In genomic region chr8:92771856-92772650, GRCm38 (mm10) we compare ENCODE assay signal across 9 mouse cellular contexts. TPM values are rescaled to one million over a fixed set of nuclear protein-coding genes. Genes with fewer than 3 reads are reported as not detected.
DNase-seq lines count a peak whose midpoint lies in the region; ATAC-seq and TF ChIP-seq lines count a peak whose summit lies in the region.
"Had no signal": no experiment of that assay in that cellular context is flagged by ENCODE, and none has a peak within 500 bp of the region (broad histone marks: within the 10 kb centered on the region; RNA-seq: fewer than 3 reads in every experiment).

No protein-coding gene starts in this region.

- H3K4me1 ChIP-seq in forebrain, embryonic 15.5 days, result peaks cover 5% of the 10 kb centered on the region; the same call in 1 of the 2 replicates
- H3K4me1 ChIP-seq in forebrain, embryonic 12.5 days, result peaks cover 4% of the 10 kb centered on the region; the same call in 1 of the 2 replicates
- peaks cover 1% of the 10 kb centered on the region for H3K4me1 ChIP-seq in ES-Bruce4 (ENCODE audit: control insufficient read depth, insufficient read depth, low read length)
- H3K4me1 ChIP-seq in lung, embryonic 15.5 days, result no peaks in the 10 kb centered on the region

- H3K9ac ChIP-seq in forebrain, embryonic 15.5 days (replicated peaks), result no peak overlapping the region
- H3K9ac ChIP-seq in forebrain, embryonic 12.5 days, result no peak overlapping the region
- H3K9ac ChIP-seq in ES-Bruce4 (ENCODE audit: low read depth, poor library complexity, severe bottlenecking), result peak overlapping the region; percentile 67; the same call in 1 of the 2 replicates
- H3K9ac ChIP-seq in lung, embryonic 15.5 days, result no peak overlapping the region

- no peak overlapping the region for H3K27ac ChIP-seq in forebrain, embryonic 15.5 days (replicated peaks)
- H3K27ac ChIP-seq in forebrain, embryonic 12.5 days, result no peak overlapping the region
- H3K27ac ChIP-seq in ES-Bruce4 (ENCODE audit: insufficient read depth, low read length), result peak overlapping the region; percentile 83
- H3K27ac ChIP-seq in lung, embryonic 15.5 days, result no peak overlapping the region

- H3K9me3 ChIP-seq in forebrain, embryonic 15.5 days, result no peaks in the 10 kb centered on the region
- H3K9me3 ChIP-seq in forebrain, embryonic 12.5 days, result no peaks in the 10 kb centered on the region
- no peaks in the 10 kb centered on the region for H3K9me3 ChIP-seq in ES-Bruce4 (replicated peaks; ENCODE audit: control insufficient read depth, insufficient read depth, low read length, poor library complexity, severe bottlenecking)
- no peaks in the 10 kb centered on the region for H3K9me3 ChIP-seq in lung, embryonic 15.5 days

- 0 out of 2 replicates have a peak overlapping the region, but pooled peaks have one; percentile 18 for H3K4me2 ChIP-seq in forebrain, embryonic 15.5 days (replicated peaks)
- H3K4me2 ChIP-seq in forebrain, embryonic 12.5 days, result no peak overlapping the region
- H3K4me2 ChIP-seq in lung, embryonic 15.5 days, result 0 out of 2 replicates have a peak overlapping the region, but pooled peaks have one; percentile 6

- no peak for ATAC-seq in forebrain, embryonic 15.5 days (replicated peaks)
- no peak for ATAC-seq in forebrain, embryonic 12.5 days (ENCODE audit: low FRiP score)
- no peak for ATAC-seq in lung, embryonic 15.5 days (ENCODE audit: borderline replicate concordance, extremely low read depth, low FRiP score, low TSS enrichment)
- ATAC-seq: Patski had no signal

- no peaks in the 10 kb centered on the region for H3K36me3 ChIP-seq in forebrain, embryonic 15.5 days
- H3K36me3 ChIP-seq in forebrain, embryonic 12.5 days (replicated peaks), result no peaks in the 10 kb centered on the region
- no peaks in the 10 kb centered on the region for H3K36me3 ChIP-seq in ES-Bruce4 (ENCODE audit: control insufficient read depth, insufficient read depth, low read length, poor library complexity, severe bottlenecking)
- no peaks in the 10 kb centered on the region for H3K36me3 ChIP-seq in lung, embryonic 15.5 days

- H3K4me3 ChIP-seq in forebrain, embryonic 15.5 days, result no peak overlapping the region
- no peak overlapping the region for H3K4me3 ChIP-seq in forebrain, embryonic 12.5 days (replicated peaks)
- H3K4me3 ChIP-seq in ES-Bruce4 (ENCODE audit: low read depth, low read length), result peak overlapping the region; percentile 80
- peak overlapping the region; percentile 9; the same call in 1 of the 2 replicates for H3K4me3 ChIP-seq in lung, embryonic 15.5 days

- no peak for TF ChIP-seq CTCF in ES-Bruce4 (IDR thresholded peaks at IDR 0.05; ENCODE audit: low read depth, low read length)

- TF ChIP-seq POLR2A in ES-Bruce4 (IDR thresholded peaks at IDR 0.05; ENCODE audit: insufficient read depth, low read length), result no peak

- H3K27me3 ChIP-seq in forebrain, embryonic 15.5 days, result no peaks in the 10 kb centered on the region
- H3K27me3 ChIP-seq in forebrain, embryonic 12.5 days, result peaks cover 35% of the 10 kb centered on the region; the same call in 1 of the 2 replicates
- no peaks in the 10 kb centered on the region; the same call in 1 of the 2 replicates for H3K27me3 ChIP-seq in ES-Bruce4 (ENCODE audit: control insufficient read depth, insufficient read depth, low read length, poor library complexity, severe bottlenecking)
- H3K27me3 ChIP-seq in lung, embryonic 15.5 days, result no peaks in the 10 kb centered on the region

- peak; percentile 20 for DNase-seq in heart, adult 8-10 months (ENCODE audit: low spot score)
- DNase-seq in urinary bladder, postnatal 4 days (ENCODE audit: low spot score in 2 of 2), result no peak
- DNase-seq in c-Kit-positive CD71-positive TER-119-positive erythroid progenitor cells, embryonic 14.5 days (ENCODE audit: low spot score), result no peak
- no peak for DNase-seq in embryo, embryonic 9.5 days (ENCODE audit: extremely low spot score)

- TF ChIP-seq EP300 in ES-Bruce4 (IDR thresholded peaks at IDR 0.05; ENCODE audit: insufficient read depth, low read depth, low read length), result 0 out of 2 replicates have a peak, but pooled peaks have one; percentile 2

- WGBS in forebrain, embryonic 15.5 days, result 61% methylated on average over 14 of the region's 14 CpGs
- 62% methylated on average over 14 of the region's 14 CpGs for WGBS in forebrain, embryonic 12.5 days
- 56% methylated on average over 14 of the region's 14 CpGs for WGBS in lung, embryonic 15.5 days

RNA-seq across cellular contexts. Expression of gene Mmp2, which starts 55.0 kb away (rescaled TPM):
- polyA plus RNA-seq in forebrain, embryonic 15.5 days (2015; fragmentation: Nextera tagmentation; extraction: Ambion mirVana), result 11.5 and 12.2 TPM in 2 replicates
- polyA plus RNA-seq in forebrain, embryonic 12.5 days (2016; fragmentation: Nextera tagmentation; extraction: Ambion mirVana), result 25.8 and 35.3 TPM in 2 replicates
- polyA plus RNA-seq in ES-Bruce4 (2011; ENCODE audit: insufficient read depth, insufficient read length, low read depth, missing spikeins), result 22.5 and 24.9 TPM in 2 replicates
- 10 to 100 TPM; 40.5 to 55.1 (median 51.2) TPM for total RNA-seq in heart, adult 8-10 months (2022)
- polyA plus RNA-seq in lung, embryonic 15.5 days (2015; fragmentation: Nextera tagmentation; extraction: Ambion mirVana), result 241 and 244 TPM in 2 replicates

Comparison
In these comparisons a context has a peak if more than half of its experiments do, and no peak if none do; other contexts are left out.
1. H3K4me3 ChIP-seq: peak in ES-Bruce4 (single experiment) and lung, embryonic 15.5 days (single experiment); none in forebrain, embryonic 15.5 days (single experiment) and forebrain, embryonic 12.5 days (single experiment).